Mouse (Mus musculus) kidney, embryonic 16.5 days (tissue): ENCODE data around the gene Atp1a1. TPM values are rescaled to one million over a fixed set of nuclear protein-coding genes. Genes with fewer than 3 reads are reported as not detected.

ENCODE experiments used
- ATAC-seq: fragments of 200-750 bp; cut with Nextera tagmentation; 2 replicates; pipeline ENCODE4 v1.8.0; 2017; ENCODE audit warnings: moderate TSS enrichment; ENCODE audit not compliant: low FRiP score, low TSS enrichment
- H3K27ac ChIP-seq: fragments of 300-500 bp; sonication (generic); 2 replicates; pipeline ENCODE4 v1.5.1; 2014; ENCODE audit warnings: low read length
- H3K27me3 ChIP-seq: fragments of 300-500 bp; sonication (generic); 2 replicates; pipeline ENCODE4 v1.6.1; 2014; ENCODE audit warnings: low read length, control low read depth, mixed read lengths; ENCODE audit not compliant: insufficient read depth
- H3K36me3 ChIP-seq: fragments of 300-500 bp; sonication (generic); 2 replicates; pipeline ENCODE4 v1.6.1; 2014; ENCODE audit warnings: low read length, control low read depth, mixed read lengths; ENCODE audit not compliant: insufficient read depth
- H3K4me1 ChIP-seq: fragments of 300-500 bp; sonication (generic); 2 replicates; pipeline ENCODE4 v1.6.1; 2014; ENCODE audit warnings: low read length, control low read depth, mixed read lengths; ENCODE audit not compliant: insufficient read depth
- H3K4me2 ChIP-seq: fragments of 300-500 bp; sonication (generic); replicated peaks from 2 replicates; pipeline ENCODE4 v1.6.1; 2014; ENCODE audit warnings: low read depth, low read length
- H3K4me3 ChIP-seq: fragments of 300-500 bp; sonication (generic); 2 replicates; pipeline ENCODE4 v1.5.1; 2014; ENCODE audit warnings: mild to moderate bottlenecking, low read length
- H3K9ac ChIP-seq: fragments of 300-500 bp; sonication (generic); replicated peaks from 2 replicates; pipeline ENCODE4 v1.6.1; 2014; ENCODE audit warnings: low read length
- H3K9me3 ChIP-seq: fragments of 300-500 bp; sonication (generic); 2 replicates; pipeline ENCODE4 v1.6.1; 2016; ENCODE audit warnings: low read length, control low read depth
- WGBS: fragments of 180-500 bp; shearing (Covaris S2); extraction: QIAGEN DNeasy Blood & Tissue Kit; methylation state at CpG from one replicate; pipeline ENCODE4 v1.1.7; 2014; 5-methylcytosine and 5-hydroxymethylcytosine counted together
- polyA plus RNA-seq: library from polyadenylated mRNA; unstranded; fragments of >200 nt; fragmentation: Nextera tagmentation; extraction: Ambion mirVana; gene quantifications from 2 replicates; pipeline ENCODE4 v1.2.1, GENCODE M21; 2015

The Atp1a1 gene
- polyA plus RNA-seq, 1 experiment from 2014 or later = 426 TPM

DNA sequence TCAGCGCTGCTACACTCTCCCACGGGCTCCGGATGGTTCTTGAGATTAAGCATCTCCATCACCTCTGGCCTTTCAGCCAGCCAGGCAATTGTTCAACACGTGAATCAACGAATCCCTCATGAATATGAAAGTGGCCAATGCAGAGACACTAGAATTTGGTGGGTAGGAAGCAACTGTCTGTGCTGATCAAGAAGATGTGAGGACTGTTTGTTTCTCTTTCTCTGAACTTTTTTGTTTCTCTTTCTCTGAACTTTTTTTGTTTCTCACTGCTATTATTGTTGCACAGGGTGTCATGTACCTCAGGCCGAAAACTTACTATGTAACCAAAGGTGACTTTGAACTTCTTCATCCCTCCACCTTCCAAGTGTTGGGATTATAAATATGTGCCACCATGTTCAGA, 62.9 kb downstream of the Atp1a1 start:
- Histone ChIP-seq H3K4me3 (no peak overlapping the region), H3K27me3 (no peaks in the 10 kb centered on the region), H3K36me3 (no peaks in the 10 kb centered on the region), H3K4me2 (no peak overlapping the region), H3K27ac (no peak overlapping the region), H3K9ac (no peak overlapping the region), H3K9me3 (no peaks in the 10 kb centered on the region), H3K4me1 (no peaks in the 10 kb centered on the region)
- no peak for ATAC-seq
- 74% methylated on average over 6 of the region's 6 CpGs for WGBS

DNA sequence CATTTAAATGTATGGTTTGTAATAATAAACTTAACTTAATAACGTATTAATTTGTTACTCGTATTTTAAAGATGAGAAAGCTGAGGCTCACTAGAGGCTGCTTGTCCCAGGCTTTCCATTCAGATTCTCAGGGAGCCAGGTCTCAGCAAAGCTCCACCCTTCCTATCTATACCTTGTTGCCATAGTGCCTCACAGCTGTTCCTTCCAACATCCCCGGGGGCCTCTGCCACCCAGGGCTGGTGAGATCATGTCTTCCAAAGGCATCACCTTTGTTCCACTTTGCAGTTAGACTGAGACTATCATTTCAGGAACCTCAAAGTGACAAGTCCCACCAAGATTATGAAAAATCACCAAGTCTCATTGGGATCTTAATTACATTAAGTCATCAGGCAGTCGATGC, 63.9 kb downstream of the Atp1a1 start:
- Histone ChIP-seq H3K4me3 (no peak overlapping the region), H3K36me3 (no peaks in the 10 kb centered on the region), H3K9me3 (no peaks in the 10 kb centered on the region), H3K4me2 (no peak overlapping the region), H3K27me3 (no peaks in the 10 kb centered on the region), H3K4me1 (no peaks in the 10 kb centered on the region), H3K27ac (no peak overlapping the region), H3K9ac (no peak overlapping the region)
- no peak for ATAC-seq
- WGBS = 80% methylated on average over 4 of the region's 4 CpGs

- Histone ChIP-seq H3K9me3 (no peaks in the 10 kb centered on the region), H3K27me3 (no peaks in the 10 kb centered on the region), H3K36me3 (no peaks in the 10 kb centered on the region), H3K4me2 (no peak overlapping the region), H3K27ac (no peak overlapping the region), H3K9ac (no peak overlapping the region), H3K4me1 (no peaks in the 10 kb centered on the region), H3K4me3 (no peak overlapping the region)
- ATAC-seq = no peak
- WGBS = 84% methylated on average over 7 of the region's 7 CpGs
These were observed 68.2 kb downstream of the Atp1a1 start for GRCm38 (mm10) chr3:101536322-101536721.

- Histone ChIP-seq H3K4me3 (no peak overlapping the region), H3K9me3 (no peaks in the 10 kb centered on the region), H3K9ac (no peak overlapping the region), H3K27ac (no peak overlapping the region), H3K36me3 (no peaks in the 10 kb centered on the region), H3K27me3 (no peaks in the 10 kb centered on the region), H3K4me1 (peaks cover 4% of the 10 kb centered on the region; the same call in 1 of the 2 replicates), H3K4me2 (no peak overlapping the region)
- no peak for ATAC-seq
- 87% methylated on average over 9 of the region's 9 CpGs for WGBS
These were observed 70.2 kb downstream of the Atp1a1 start for GRCm38 (mm10) chr3:101534311-101534710.

DNA sequence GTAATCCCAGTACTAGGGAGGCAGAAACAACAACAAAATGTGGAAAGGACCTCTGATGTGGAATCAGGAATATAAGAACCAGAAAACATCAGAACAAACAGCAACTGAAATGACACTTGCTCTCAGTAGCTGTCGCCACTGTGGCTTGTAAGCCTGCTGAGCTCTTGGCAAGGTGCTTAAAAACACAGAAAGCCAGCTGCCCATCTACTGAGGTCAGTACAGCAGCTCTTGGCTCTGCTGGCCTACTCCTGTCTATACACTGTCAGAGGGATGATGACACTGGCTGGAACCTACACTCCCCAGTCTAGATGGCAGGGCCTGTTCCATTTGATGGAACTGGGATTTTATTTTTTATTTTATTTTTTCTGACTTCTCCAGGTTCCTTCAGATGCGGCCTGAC, 71.1 kb downstream of the Atp1a1 start:
- ATAC-seq = no peak
- peaks cover 13% of the 10 kb centered on the region; the same call in 1 of the 2 replicates for H3K4me1 ChIP-seq
- H3K4me3 ChIP-seq = no peak overlapping the region
- WGBS = 83% methylated on average over 2 of the region's 2 CpGs
- H3K27me3 ChIP-seq = no peaks in the 10 kb centered on the region
- no peaks in the 10 kb centered on the region for H3K9me3 ChIP-seq
- no peak overlapping the region for H3K27ac ChIP-seq
- H3K4me2 ChIP-seq = no peak overlapping the region
- no peaks in the 10 kb centered on the region for H3K36me3 ChIP-seq
- no peak overlapping the region for H3K9ac ChIP-seq

DNA sequence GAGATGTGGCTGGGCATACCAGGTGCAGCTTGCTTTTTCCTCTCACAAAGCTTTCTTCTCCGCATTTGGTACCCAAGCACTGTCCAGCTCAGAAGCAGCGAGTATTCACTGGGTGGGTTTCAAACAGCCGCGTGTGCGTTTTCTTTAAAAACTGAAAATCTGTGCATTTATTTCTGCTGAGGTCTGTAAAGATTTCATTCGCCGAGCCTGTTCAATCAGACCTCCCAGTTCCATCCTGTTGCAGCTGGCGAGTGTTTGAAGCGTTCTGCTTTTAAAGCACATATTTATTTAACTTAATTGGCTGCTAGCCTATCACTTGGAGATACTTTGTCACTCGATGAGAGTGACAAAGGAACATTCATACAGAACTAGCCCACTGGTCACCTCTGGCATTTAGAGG, 73.6 kb downstream of the Atp1a1 start:
- 66% methylated on average over 10 of the region's 10 CpGs for WGBS
- Histone ChIP-seq H3K9ac (no peak overlapping the region), H3K4me2 (no peak overlapping the region), H3K36me3 (no peaks in the 10 kb centered on the region), H3K27me3 (no peaks in the 10 kb centered on the region), H3K27ac (no peak overlapping the region), H3K4me3 (no peak overlapping the region), H3K9me3 (no peaks in the 10 kb centered on the region), H3K4me1 (peaks cover 17% of the 10 kb centered on the region; the same call in 1 of the 2 replicates)
- ATAC-seq = no peak

DNA sequence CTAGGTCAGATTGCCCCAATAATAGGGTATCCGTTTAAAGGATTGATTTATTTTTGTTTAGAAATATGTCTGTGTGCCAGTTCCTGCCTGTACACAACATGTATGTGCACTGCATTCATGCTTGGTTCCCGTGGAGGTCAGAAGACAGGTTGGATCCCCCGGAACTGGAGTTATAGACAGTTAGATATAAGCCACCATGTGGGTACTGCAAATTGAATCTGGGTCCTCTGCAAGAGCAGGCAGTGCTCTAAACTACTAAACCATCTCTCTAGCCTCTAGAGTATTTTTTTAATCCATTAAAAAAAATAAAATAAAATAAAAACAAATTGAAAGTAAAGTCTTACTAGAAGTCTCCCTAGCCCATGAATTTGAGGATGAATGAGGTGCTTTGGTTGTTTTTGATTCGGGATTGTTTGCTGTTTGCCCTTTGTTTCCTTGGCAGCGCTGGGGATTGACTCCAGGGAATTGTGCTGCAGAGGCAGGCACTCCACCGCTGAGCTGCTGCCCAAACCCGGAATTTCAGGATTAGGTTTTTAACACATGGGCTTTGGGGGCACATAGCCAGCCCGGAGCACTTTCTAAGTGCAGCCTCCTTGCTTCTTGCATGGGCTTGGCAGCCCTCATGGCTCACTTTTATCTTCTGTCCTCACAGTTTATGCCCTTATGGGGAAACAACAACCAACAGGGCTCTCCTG, 75.4 kb downstream of the Atp1a1 start:
- 31% methylated on average over 8 of the region's 8 CpGs for WGBS
- H3K4me1 ChIP-seq = peaks cover 17% of the 10 kb centered on the region; the same call in 1 of the 2 replicates
- no peak overlapping the region for H3K4me2 ChIP-seq
- no peaks in the 10 kb centered on the region for H3K9me3 ChIP-seq
- no peak for ATAC-seq
- H3K9ac ChIP-seq = no peak overlapping the region
- H3K4me3 ChIP-seq = no peak overlapping the region
- H3K27me3 ChIP-seq = no peaks in the 10 kb centered on the region
- no peaks in the 10 kb centered on the region for H3K36me3 ChIP-seq
- no peak overlapping the region for H3K27ac ChIP-seq

GRCm38 (mm10) chr3:101528157-101528899, 76.2 kb downstream of the Atp1a1 start:
- H3K4me1 ChIP-seq = peaks cover 17% of the 10 kb centered on the region; the same call in 1 of the 2 replicates
- WGBS = 29% methylated on average over 7 of the region's 8 CpGs
- H3K36me3 ChIP-seq = no peaks in the 10 kb centered on the region
- no peak overlapping the region for H3K9ac ChIP-seq
- no peak overlapping the region for H3K4me2 ChIP-seq
- ATAC-seq = no peak
- H3K27me3 ChIP-seq = no peaks in the 10 kb centered on the region
- no peak overlapping the region for H3K4me3 ChIP-seq
- no peak overlapping the region for H3K27ac ChIP-seq
- no peaks in the 10 kb centered on the region for H3K9me3 ChIP-seq

DNA sequence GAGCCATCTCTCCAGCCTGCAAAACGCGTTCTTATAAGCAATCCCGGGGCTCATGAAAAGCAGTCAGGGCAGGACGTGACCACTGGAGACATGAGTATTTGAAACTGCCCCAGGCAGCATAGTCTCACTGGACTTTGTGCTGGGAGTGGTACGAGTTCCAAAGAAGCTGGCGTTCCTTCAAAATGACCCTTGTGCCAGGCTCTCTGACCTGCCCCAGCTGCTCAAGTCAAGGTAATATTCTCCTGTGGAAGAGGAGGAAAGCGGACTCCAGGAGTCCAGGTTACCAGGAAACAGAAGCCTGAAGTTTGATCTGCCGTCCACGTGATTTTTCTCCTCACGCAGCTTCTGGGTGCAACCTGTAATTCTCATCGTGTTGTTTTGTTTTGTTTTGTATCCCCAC, 77.9 kb downstream of the Atp1a1 start:
- Histone ChIP-seq H3K27me3 (no peaks in the 10 kb centered on the region), H3K9ac (no peak overlapping the region), H3K27ac (no peak overlapping the region), H3K9me3 (no peaks in the 10 kb centered on the region), H3K36me3 (no peaks in the 10 kb centered on the region), H3K4me1 (peaks cover 17% of the 10 kb centered on the region; the same call in 1 of the 2 replicates), H3K4me2 (no peak overlapping the region), H3K4me3 (no peak overlapping the region)
- 70% methylated on average over 11 of the region's 11 CpGs for WGBS
- ATAC-seq = peak; percentile 79
